Mouse (Mus musculus) MEL (cell line): ENCODE data around the gene Sidt2. TPM values are rescaled to one million over a fixed set of nuclear protein-coding genes. Genes with fewer than 3 reads are reported as not detected.

Experiments used
- DNase-seq: peaks from one replicate; pipeline ENCODE4 v3.0.0; 2011; ENCODE audit warnings: low read depth, low spot score
- H3K27ac ChIP-seq: 2 replicates; pipeline ENCODE4 v1.5.1; 2012; ENCODE audit warnings: low read depth, mild to moderate bottlenecking, control low read depth, low read length, moderate library complexity; ENCODE audit not compliant: control insufficient read depth
- H3K27me3 ChIP-seq, 2 experiments: fragments of 150-350 bp in 1 of 2; sonication (generic) in 1 of 2; 2 replicates each; pipeline ENCODE4 v1.6.1; 2012; ENCODE audit warnings: low read length in 2 of 2, mild to moderate bottlenecking in 2 of 2, improper control_type of control experiment in 1 of 2, moderate library complexity in 1 of 2; ENCODE audit not compliant: insufficient read depth in 2 of 2, control insufficient read depth in 1 of 2
- H3K36me3 ChIP-seq, 2 experiments: 2 replicates each; pipeline ENCODE4 v1.6.1; 2012 to 2014; ENCODE audit warnings: low read length in 2 of 2, improper control_type of control experiment in 1 of 2, inconsistent platforms in 1 of 2, mild to moderate bottlenecking in 1 of 2; ENCODE audit not compliant: insufficient read depth in 2 of 2, control insufficient read depth in 1 of 2
- H3K4me1 ChIP-seq, 2 experiments: fragments of 150-350 bp in 1 of 2; sonication (generic) in 1 of 2; 2 replicates each; pipeline ENCODE4 v1.6.1; 2012; ENCODE audit warnings: low read length in 2 of 2, improper control_type of control experiment in 1 of 2, mild to moderate bottlenecking in 1 of 2; ENCODE audit not compliant: insufficient read depth in 2 of 2, control insufficient read depth in 1 of 2
- H3K4me3 ChIP-seq, 2 experiments: fragments of 150-350 bp in 1 of 2; sonication (generic) in 1 of 2; 2 replicates each; pipeline ENCODE4 v1.5.1; 2012; ENCODE audit warnings: low read depth in 2 of 2, low read length in 2 of 2, mild to moderate bottlenecking in 2 of 2, moderate library complexity in 2 of 2, control low read depth in 1 of 2, improper control_type of control experiment in 1 of 2; ENCODE audit not compliant: control insufficient read depth in 1 of 2, insufficient read depth in 1 of 2
- H3K79me2 ChIP-seq: 2 replicates; pipeline ENCODE4 v1.6.1; 2012; ENCODE audit warnings: mild to moderate bottlenecking, low read length, moderate library complexity; ENCODE audit not compliant: control insufficient read depth, poor library complexity, insufficient read depth
- H3K9ac ChIP-seq: 2 replicates; pipeline ENCODE4 v1.6.1; 2012; ENCODE audit warnings: low read depth, mild to moderate bottlenecking, control low read depth, low read length, moderate library complexity; ENCODE audit not compliant: control insufficient read depth, poor library complexity, severe bottlenecking
- H3K9me3 ChIP-seq: fragments of 150-350 bp; sonication (generic); replicated peaks from 2 replicates; pipeline ENCODE4 v1.6.1; 2012; ENCODE audit warnings: mild to moderate bottlenecking, low read length, improper control_type of control experiment, moderate library complexity; ENCODE audit not compliant: insufficient read depth
- BHLHE40 ChIP-seq: IDR thresholded peaks from 2 replicates; pipeline ENCODE4 v1.6.1; 2012; ENCODE audit warnings: low read depth, mild to moderate bottlenecking, inconsistent platforms, low read length, improper control_type of control experiment, borderline replicate concordance
- CHD1 ChIP-seq: IDR thresholded peaks from 2 replicates; pipeline ENCODE4 v1.6.1; 2012; ENCODE audit warnings: low read depth, mild to moderate bottlenecking, inconsistent platforms, low read length, improper control_type of control experiment
- CHD2 ChIP-seq: IDR thresholded peaks from 2 replicates; pipeline ENCODE4 v1.6.1; 2011; ENCODE audit warnings: low read length, improper control_type of control experiment
- CTCF ChIP-seq, 3 experiments: IDR thresholded peaks in 2 of 3; conservative IDR thresholded peaks in 1 of 3; 2 replicates each; pipeline ENCODE4 v1.5.1; 2011 to 2012; ENCODE audit warnings: low read length in 3 of 3, low read depth in 2 of 3, mild to moderate bottlenecking in 2 of 3, improper control_type of control experiment in 1 of 3, inconsistent platforms in 1 of 3, mixed read lengths in 1 of 3, moderate library complexity in 1 of 3; ENCODE audit not compliant: control insufficient read depth in 1 of 3, insufficient read depth in 1 of 3, poor library complexity in 1 of 3, severe bottlenecking in 1 of 3
- ELF1 ChIP-seq: IDR thresholded peaks from 2 replicates; pipeline ENCODE4 v1.6.1; 2014; ENCODE audit warnings: low read depth, mild to moderate bottlenecking, inconsistent platforms, low read length, improper control_type of control experiment, moderate library complexity
- EP300 ChIP-seq, 2 experiments: IDR thresholded peaks; 2 replicates each; pipeline ENCODE4 v1.6.1; 2011; ENCODE audit warnings: improper control_type of control experiment in 2 of 2, low read length in 2 of 2, low read depth in 1 of 2, mild to moderate bottlenecking in 1 of 2
- GABPA ChIP-seq: IDR thresholded peaks from 2 replicates; pipeline ENCODE4 v1.6.1; 2012; ENCODE audit warnings: low read depth, mild to moderate bottlenecking, inconsistent platforms, low read length, improper control_type of control experiment, moderate library complexity
- GATA1 ChIP-seq: IDR thresholded peaks from 2 replicates; pipeline ENCODE4 v1.6.1; 2011; ENCODE audit warnings: low read depth, low read length, improper control_type of control experiment
- JUND ChIP-seq: IDR thresholded peaks from 2 replicates; pipeline ENCODE4 v1.6.1; 2011; ENCODE audit warnings: low read depth, mild to moderate bottlenecking, improper control_type of control experiment, low read length
- MAFK ChIP-seq: IDR thresholded peaks from 2 replicates; pipeline ENCODE4 v1.6.1; 2011; ENCODE audit warnings: low read depth, mild to moderate bottlenecking, low read length, improper control_type of control experiment, borderline replicate concordance
- MAX ChIP-seq: IDR thresholded peaks from 2 replicates; pipeline ENCODE4 v1.6.1; 2011; ENCODE audit warnings: low read length, improper control_type of control experiment
- MYB ChIP-seq: IDR thresholded peaks from 2 replicates; pipeline ENCODE4 v1.6.1; 2011; ENCODE audit warnings: mild to moderate bottlenecking, low read depth, low read length, improper control_type of control experiment
- NELFE ChIP-seq: IDR thresholded peaks from 2 replicates; pipeline ENCODE4 v1.6.1; 2011; ENCODE audit warnings: low read depth, low read length, improper control_type of control experiment
- POLR2AphosphoS5 ChIP-seq: IDR thresholded peaks from 2 replicates; pipeline ENCODE4 v1.6.1; 2012; ENCODE audit warnings: low read depth, borderline replicate concordance, mild to moderate bottlenecking, inconsistent platforms, low read length, moderate library complexity, mixed read lengths
- SIN3A ChIP-seq: IDR thresholded peaks from 2 replicates; pipeline ENCODE4 v1.6.1; 2012; ENCODE audit warnings: low read length, improper control_type of control experiment, inconsistent platforms
- SMC3 ChIP-seq: IDR thresholded peaks from 2 replicates; pipeline ENCODE4 v1.6.1; 2011; ENCODE audit warnings: low read depth, low read length, improper control_type of control experiment
- TBP ChIP-seq: IDR thresholded peaks from 2 replicates; pipeline ENCODE4 v1.8.0; 2011; ENCODE audit warnings: low read depth, low read length, improper control_type of control experiment
- UBTF ChIP-seq: IDR thresholded peaks from 2 replicates; pipeline ENCODE4 v1.6.1; 2012; ENCODE audit warnings: low read depth, mild to moderate bottlenecking, inconsistent platforms, low read length, improper control_type of control experiment, moderate library complexity, borderline replicate concordance; ENCODE audit not compliant: insufficient read depth
- USF2 ChIP-seq, 2 experiments: IDR thresholded peaks; 2 replicates each; pipeline ENCODE4 v1.6.1; 2011 to 2012; ENCODE audit warnings: improper control_type of control experiment in 2 of 2, low read length in 2 of 2, borderline replicate concordance in 1 of 2, inconsistent platforms in 1 of 2, low read depth in 1 of 2, mild to moderate bottlenecking in 1 of 2; ENCODE audit not compliant: insufficient read depth in 1 of 2
- ZC3H11A ChIP-seq: IDR thresholded peaks from 2 replicates; pipeline ENCODE4 v1.6.1; 2012; ENCODE audit warnings: low read depth, mild to moderate bottlenecking, inconsistent platforms, low read length, improper control_type of control experiment
- ZNF384 ChIP-seq: IDR thresholded peaks from 2 replicates; pipeline ENCODE4 v1.6.1; 2012; ENCODE audit warnings: low read depth, mild to moderate bottlenecking, inconsistent platforms, low read length, improper control_type of control experiment
- polyA plus RNA-seq, 2 experiments: library from polyadenylated mRNA; stranded (reverse) in 1 of 2; unstranded in 1 of 2; fragments of >175 nt in 1 of 2; fragments of >200 nt in 1 of 2; gene quantifications; 2 replicates each; pipeline versions ENCODE4 v1.2.1 to v1.2.4; 2012; ENCODE audit warnings: low replicate concordance in 2 of 2, low read depth in 1 of 2; ENCODE audit not compliant: insufficient read length in 2 of 2, insufficient read depth in 1 of 2, missing spikeins in 1 of 2
- total RNA-seq: library from RNA; depleted of rRNA; stranded (reverse); fragments of 300-350 nt; gene quantifications from 2 replicates; pipeline ENCODE4 v1.2.3, GENCODE M21; 2012

Gene Sidt2
- total and polyA plus RNA-seq, 3 experiments, result 27.0 to 71.8 TPM; not detected in 1

DNA sequence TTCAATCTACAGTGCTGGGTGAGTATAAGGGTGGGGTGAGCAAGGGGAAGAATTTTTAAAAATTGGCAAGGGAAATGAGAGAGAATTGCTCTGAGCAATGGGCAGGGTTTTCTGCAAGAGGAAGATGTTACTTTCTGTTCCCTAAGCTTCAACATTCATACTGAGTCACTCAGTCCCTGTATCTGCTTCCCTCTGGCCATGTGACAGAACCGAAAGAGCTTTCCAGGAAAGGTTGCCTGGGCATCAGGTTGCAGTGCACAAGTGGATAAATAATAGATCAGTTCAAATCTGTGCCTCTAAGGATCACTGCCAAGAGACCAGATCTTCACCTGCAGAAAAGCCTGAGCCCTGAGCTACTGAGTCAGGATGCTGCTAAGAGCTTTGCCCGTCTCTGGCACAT lies 6.8 kb upstream of the Sidt2 start:
- H3K79me2 ChIP-seq, result no peaks in the 10 kb centered on the region
- H3K27ac ChIP-seq, result no peak overlapping the region
- H3K9me3 ChIP-seq, result no peaks in the 10 kb centered on the region
- no peak overlapping the region for H3K9ac ChIP-seq
- no peak for DNase-seq
- no peaks in the 10 kb centered on the region for H3K4me1 ChIP-seq
- H3K36me3 ChIP-seq, result peaks cover 0 to 21% of the 10 kb centered on the region in 2 experiments; a peak in 2 of 4 replicates
- no peak overlapping the region for H3K4me3 ChIP-seq
- no peaks in the 10 kb centered on the region for H3K27me3 ChIP-seq
- TF ChIP-seq EP300 (IDR thresholded peaks at IDR 0.05; ENCODE audit: low read depth in 1 of 2, low read length in 2 of 2) (no peak), CHD2 (no peak), MYB (no peak), GATA1 (no peak), ELF1 (no peak), USF2 (IDR thresholded peaks at IDR 0.05; ENCODE audit: borderline replicate concordance in 1 of 2, insufficient read depth in 1 of 2, low read depth in 1 of 2, low read length in 2 of 2) (no peak), NELFE (no peak), CTCF (IDR thresholded peaks at IDR 0.05 in 2 of 3, conservative IDR thresholded peaks at IDR 0.05 in 1 of 3; ENCODE audit: control insufficient read depth in 1 of 3, insufficient read depth in 1 of 3, low read depth in 2 of 3, low read length in 3 of 3, poor library complexity in 1 of 3, severe bottlenecking in 1 of 3) (no peak), ZNF384 (no peak)

DNA sequence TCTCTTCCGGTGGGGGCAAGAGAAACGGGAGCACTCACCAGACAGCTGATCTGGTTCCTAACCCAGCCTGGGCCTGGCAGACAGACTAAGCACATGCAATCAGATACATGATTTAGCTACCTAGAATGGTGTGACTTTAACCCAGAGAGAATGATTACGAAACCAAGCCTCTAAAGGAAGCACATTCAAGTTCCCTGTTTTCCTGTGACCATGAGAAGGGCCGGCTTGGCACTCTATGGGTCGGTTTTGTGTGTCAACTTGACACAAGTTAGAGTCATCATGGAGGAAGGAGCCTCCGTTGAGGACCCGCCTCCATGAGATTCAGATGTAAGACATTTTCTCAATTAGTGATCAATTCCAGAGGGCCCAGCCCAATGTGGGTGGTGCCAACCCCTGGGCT lies 4.6 kb upstream of the Sidt2 start:
- Histone ChIP-seq H3K36me3 (peaks cover 0 to 12% of the 10 kb centered on the region in 2 experiments; a peak in 2 of 4 replicates), H3K79me2 (peaks cover 3% of the 10 kb centered on the region), H3K27ac (no peak overlapping the region), H3K9me3 (no peaks in the 10 kb centered on the region), H3K9ac (no peak overlapping the region), H3K4me3 (no peak overlapping the region), H3K4me1 (0 out of 4 replicates have a peak, but pooled peaks cover 0 to 5% of the 10 kb centered on the region in 2 experiments), H3K27me3 (no peaks in the 10 kb centered on the region)
- DNase-seq, result no peak
- TF ChIP-seq POLR2AphosphoS5 (no peak), ELF1 (no peak), MAX (no peak), BHLHE40 (no peak), JUND (no peak), ZNF384 (no peak), CHD1 (no peak), SIN3A (no peak), ZC3H11A (no peak), USF2 (IDR thresholded peaks at IDR 0.05; ENCODE audit: borderline replicate concordance in 1 of 2, insufficient read depth in 1 of 2, low read depth in 1 of 2, low read length in 2 of 2) (no peak), GABPA (no peak), TBP (no peak), SMC3 (no peak), EP300 (IDR thresholded peaks at IDR 0.05; ENCODE audit: low read depth in 1 of 2, low read length in 2 of 2) (no peak), UBTF (no peak), MAFK (no peak)
